Mouse (Mus musculus) neural tube, embryonic 15.5 days (tissue): Measurements from ENCODE around the gene Hdc. TPM values are rescaled to one million over a fixed set of nuclear protein-coding genes. Genes with fewer than 3 reads are reported as not detected.

Source experiments
- ATAC-seq: fragments of 200-750 bp; cut with Nextera tagmentation; 2 replicates; pipeline ENCODE4 v1.8.0; 2017; ENCODE audit warnings: mild to moderate bottlenecking, moderate TSS enrichment, moderate library complexity; ENCODE audit not compliant: low FRiP score
- H3K27ac ChIP-seq: fragments of 300-500 bp; sonication (generic); replicated peaks from 2 replicates; pipeline ENCODE4 v1.5.1; 2015; ENCODE audit warnings: mild to moderate bottlenecking, inconsistent platforms
- H3K27me3 ChIP-seq: fragments of 300-500 bp; sonication (generic); replicated peaks from 2 replicates; pipeline ENCODE4 v1.6.1; 2015; ENCODE audit warnings: inconsistent platforms
- H3K36me3 ChIP-seq: fragments of 300-500 bp; sonication (generic); 2 replicates; pipeline ENCODE4 v1.6.1; 2015; ENCODE audit warnings: inconsistent platforms
- H3K4me1 ChIP-seq: fragments of 300-500 bp; sonication (generic); 2 replicates; pipeline ENCODE4 v1.6.1; 2015; ENCODE audit warnings: inconsistent platforms
- H3K4me2 ChIP-seq: fragments of 300-500 bp; sonication (generic); 2 replicates; pipeline ENCODE4 v1.6.1; 2015; ENCODE audit warnings: inconsistent platforms, mild to moderate bottlenecking, moderate library complexity
- H3K4me3 ChIP-seq: fragments of 300-500 bp; sonication (generic); replicated peaks from 2 replicates; pipeline ENCODE4 v1.5.1; 2015; ENCODE audit warnings: mild to moderate bottlenecking, inconsistent platforms
- H3K9ac ChIP-seq: fragments of 300-500 bp; sonication (generic); replicated peaks from 2 replicates; pipeline ENCODE4 v1.6.1; 2015; ENCODE audit warnings: mild to moderate bottlenecking, inconsistent platforms
- H3K9me3 ChIP-seq: fragments of 300-500 bp; sonication (generic); replicated peaks from 2 replicates; pipeline ENCODE4 v1.6.1; 2016; ENCODE audit warnings: inconsistent platforms
- WGBS: fragments of 180-500 bp; shearing (Covaris S2); methylation state at CpG from one replicate; pipeline ENCODE4 v1.1.7; 2015; ENCODE audit warnings: mixed read lengths; 5-methylcytosine and 5-hydroxymethylcytosine counted together
- polyA plus RNA-seq: library from polyadenylated mRNA; unstranded; fragments of >200 nt; fragmentation: Nextera tagmentation; extraction: Ambion mirVana; gene quantifications from 2 replicates; pipeline ENCODE4 v1.2.1, GENCODE M21; 2015

Gene Hdc
- polyA plus RNA-seq, 1 experiment from 2014 or later = 1.3 TPM

DNA sequence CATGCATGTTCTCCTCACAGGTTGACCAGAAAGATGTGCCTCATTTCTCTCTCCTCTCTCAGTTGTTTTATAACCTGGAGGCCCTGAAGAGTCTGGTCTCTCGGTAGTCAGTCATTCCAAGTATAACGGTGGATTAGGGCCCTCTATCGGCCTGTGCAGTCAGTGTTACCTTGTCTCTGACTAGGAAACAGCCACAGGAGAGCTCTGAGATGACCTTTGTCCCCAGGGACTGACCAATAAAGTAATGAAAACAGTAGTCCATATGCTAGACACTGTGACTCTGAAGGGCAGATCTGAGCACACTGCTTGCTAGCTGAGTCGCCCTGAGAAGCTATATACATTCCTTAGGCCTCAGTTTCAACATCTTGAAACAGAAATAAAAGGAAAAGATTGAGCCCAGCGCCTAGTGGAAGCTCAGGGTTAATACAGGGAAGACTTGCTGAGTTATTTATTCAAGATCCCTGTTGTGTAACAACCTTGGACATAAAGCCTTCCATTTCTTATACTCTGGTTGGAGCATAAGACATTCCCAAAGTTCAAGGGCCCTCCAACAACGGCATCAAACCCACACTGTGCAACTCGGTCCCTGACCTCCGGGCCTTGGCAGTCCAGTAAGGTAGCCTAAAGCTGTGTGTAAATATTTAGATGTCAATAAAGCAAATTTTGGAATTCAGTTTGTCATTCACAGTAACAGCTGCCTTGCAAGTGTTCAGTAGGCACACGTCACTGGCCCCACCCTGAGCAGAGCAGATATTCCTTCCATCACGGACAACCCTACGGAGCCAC lies 43.5 kb downstream of the Hdc start:
- no peak overlapping the region for H3K27ac ChIP-seq
- no peaks in the 10 kb centered on the region for H3K4me1 ChIP-seq
- peaks cover 7% of the 10 kb centered on the region; the same call in 1 of the 2 replicates for H3K36me3 ChIP-seq
- H3K9ac ChIP-seq = no peak overlapping the region
- H3K4me2 ChIP-seq = no peak overlapping the region
- H3K4me3 ChIP-seq = no peak overlapping the region
- peaks cover 4% of the 10 kb centered on the region; the same call in 1 of the 2 replicates for H3K9me3 ChIP-seq
- no peak for ATAC-seq
- no peaks in the 10 kb centered on the region for H3K27me3 ChIP-seq
- 83% methylated on average over 11 of the region's 11 CpGs for WGBS

DNA sequence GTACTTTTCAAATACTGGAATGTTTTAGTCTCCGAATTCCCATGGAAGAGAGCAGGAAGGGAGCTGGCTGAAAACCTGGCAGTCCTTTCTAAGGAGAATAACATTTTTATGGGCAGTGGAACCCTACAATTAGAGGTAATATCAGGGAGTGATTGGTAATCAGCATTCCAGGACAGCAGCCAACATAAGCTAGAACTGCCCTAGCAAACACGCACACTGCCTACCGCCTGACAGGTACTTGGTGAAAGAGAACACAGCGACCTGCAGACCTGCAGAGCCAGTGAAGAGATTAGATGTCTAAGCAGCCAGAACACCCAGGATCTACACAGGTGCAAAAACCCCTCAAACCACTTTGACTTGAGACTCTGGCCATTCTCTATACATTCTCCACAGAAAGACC lies 46.4 kb downstream of the Hdc start:
- 87% methylated on average over 4 of the region's 4 CpGs for WGBS
- Histone ChIP-seq H3K27ac (no peak overlapping the region), H3K36me3 (peaks cover 9% of the 10 kb centered on the region; the same call in 1 of the 2 replicates), H3K9me3 (peaks cover 4% of the 10 kb centered on the region; the same call in 1 of the 2 replicates), H3K4me2 (no peak overlapping the region), H3K4me3 (no peak overlapping the region), H3K4me1 (no peaks in the 10 kb centered on the region), H3K27me3 (no peaks in the 10 kb centered on the region), H3K9ac (no peak overlapping the region)
- no peak for ATAC-seq

DNA sequence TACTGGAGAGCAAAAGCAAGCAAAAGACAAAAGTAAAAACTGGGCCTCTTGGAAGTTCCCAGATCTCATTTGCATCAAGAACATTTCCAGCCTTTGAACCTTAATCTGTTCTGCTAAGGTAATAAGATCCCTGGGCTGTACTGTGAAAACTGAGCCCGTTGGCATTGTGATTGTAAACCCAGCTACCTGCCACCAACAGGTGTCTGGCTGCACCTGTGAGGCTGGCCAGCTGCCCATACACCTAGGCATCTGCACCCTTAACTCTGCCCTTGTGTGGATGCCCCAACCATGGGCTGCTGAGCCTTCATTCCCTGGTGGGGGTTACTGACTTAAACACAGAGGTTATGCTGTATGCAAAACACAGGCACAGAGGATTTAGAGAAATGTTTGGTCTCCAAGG lies 46.9 kb downstream of the Hdc start:
- 67% methylated on average over 1 of the region's 1 CpGs for WGBS
- H3K4me3 ChIP-seq = no peak overlapping the region
- H3K4me1 ChIP-seq = no peaks in the 10 kb centered on the region
- H3K36me3 ChIP-seq = peaks cover 9% of the 10 kb centered on the region; the same call in 1 of the 2 replicates
- no peak overlapping the region for H3K27ac ChIP-seq
- H3K9me3 ChIP-seq = peaks cover 4% of the 10 kb centered on the region; the same call in 1 of the 2 replicates
- ATAC-seq = no peak
- no peak overlapping the region for H3K4me2 ChIP-seq
- no peak overlapping the region for H3K9ac ChIP-seq
- no peaks in the 10 kb centered on the region for H3K27me3 ChIP-seq

DNA sequence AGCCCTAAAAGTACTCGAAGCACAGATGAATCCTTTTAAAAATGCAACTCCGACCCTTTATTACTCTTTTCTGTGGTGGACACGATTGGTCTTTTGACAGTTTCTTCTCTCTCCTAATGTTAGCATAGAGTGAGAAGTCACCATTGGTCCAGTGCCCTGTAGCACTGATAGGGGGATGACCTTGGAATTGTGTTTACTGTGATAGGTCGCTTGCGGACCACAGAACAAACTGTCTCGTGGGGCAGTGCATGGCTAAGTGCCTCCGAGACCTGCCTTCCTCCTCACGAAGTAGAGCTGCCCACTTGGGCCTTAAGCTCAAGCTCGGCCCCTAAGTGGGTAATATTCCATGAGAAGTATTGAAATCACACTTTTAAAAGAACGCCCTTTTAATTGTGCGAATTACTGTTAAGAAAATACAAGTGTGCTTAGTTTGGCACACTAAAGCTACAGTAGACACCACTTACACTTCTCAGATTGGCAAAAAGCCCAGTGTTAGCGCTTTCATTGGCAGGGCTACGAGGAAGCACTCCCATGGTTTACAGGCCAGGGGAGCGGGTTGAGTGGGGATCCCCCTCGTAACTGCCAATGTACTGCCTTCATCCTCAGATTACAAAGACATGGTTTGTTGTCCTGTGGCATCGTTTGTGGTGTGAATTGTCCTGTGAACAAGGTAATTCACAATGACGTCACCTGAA lies 55.5 kb downstream of the Hdc start:
- H3K36me3 ChIP-seq = no peaks in the 10 kb centered on the region
- ATAC-seq = no peak
- 66% methylated on average over 17 of the region's 17 CpGs for WGBS

DNA sequence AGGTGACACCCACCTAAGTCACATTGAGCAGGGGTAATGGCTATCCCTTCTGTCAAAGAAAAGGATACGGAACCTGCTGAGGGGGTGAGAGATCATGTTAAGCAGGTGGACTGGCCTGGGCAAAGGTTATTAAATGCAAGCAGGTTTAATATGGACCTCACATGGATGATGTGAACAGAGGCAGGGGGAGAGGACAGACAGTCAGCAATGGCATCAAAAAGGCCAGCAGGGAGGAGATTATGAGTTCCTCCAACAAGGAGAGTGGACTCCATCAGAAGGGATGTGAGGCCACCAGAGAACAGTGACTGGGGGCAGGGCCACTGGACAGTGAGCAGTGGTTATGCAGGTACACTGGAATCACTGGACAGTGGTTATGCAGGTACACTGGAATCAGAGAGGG lies 59.0 kb downstream of the Hdc start:
- Histone ChIP-seq H3K9ac (no peak overlapping the region), H3K9me3 (no peaks in the 10 kb centered on the region), H3K27me3 (peaks cover 2% of the 10 kb centered on the region; the same call in 1 of the 2 replicates), H3K27ac (no peak overlapping the region), H3K4me2 (no peak overlapping the region), H3K4me1 (no peaks in the 10 kb centered on the region), H3K36me3 (no peaks in the 10 kb centered on the region), H3K4me3 (no peak overlapping the region)
- ATAC-seq = no peak
- 93% methylated on average over 1 of the region's 1 CpGs for WGBS

More for the DNA sequence above, 55.5 kb downstream of the Hdc start:
- Histone ChIP-seq H3K4me2 (no peak overlapping the region), H3K9me3 (no peaks in the 10 kb centered on the region), H3K4me3 (no peak overlapping the region), H3K27me3 (no peaks in the 10 kb centered on the region), H3K27ac (no peak overlapping the region), H3K4me1 (no peaks in the 10 kb centered on the region), H3K9ac (no peak overlapping the region)

DNA sequence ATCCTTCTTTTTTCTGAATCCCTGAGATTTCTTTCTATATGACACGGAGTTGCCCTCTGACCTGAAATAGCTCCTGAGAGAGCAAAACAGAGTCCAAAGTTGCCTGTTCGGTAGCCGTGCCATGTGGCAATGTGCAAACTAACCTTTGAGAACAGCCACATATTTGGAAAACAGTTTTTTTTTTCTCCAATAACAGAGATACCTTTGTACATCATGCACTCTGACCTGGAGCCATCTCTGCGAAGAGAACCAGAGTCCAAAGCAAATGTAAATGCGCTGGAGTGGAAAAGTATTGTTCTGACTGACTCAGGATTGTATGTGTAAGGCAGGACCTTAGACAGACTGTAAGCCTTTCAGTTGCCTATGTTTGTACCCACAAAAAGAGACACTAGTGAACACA lies 63.6 kb downstream of the Hdc start:
- peaks cover 33% of the 10 kb centered on the region for H3K27me3 ChIP-seq
- H3K4me1 ChIP-seq = peaks cover 18% of the 10 kb centered on the region
- no peaks in the 10 kb centered on the region for H3K36me3 ChIP-seq
- ATAC-seq = no peak
- H3K9me3 ChIP-seq = no peaks in the 10 kb centered on the region
- no peak overlapping the region for H3K4me2 ChIP-seq
- no peak overlapping the region for H3K27ac ChIP-seq
- H3K9ac ChIP-seq = no peak overlapping the region
- 83% methylated on average over 5 of the region's 5 CpGs for WGBS
- H3K4me3 ChIP-seq = no peak overlapping the region

DNA sequence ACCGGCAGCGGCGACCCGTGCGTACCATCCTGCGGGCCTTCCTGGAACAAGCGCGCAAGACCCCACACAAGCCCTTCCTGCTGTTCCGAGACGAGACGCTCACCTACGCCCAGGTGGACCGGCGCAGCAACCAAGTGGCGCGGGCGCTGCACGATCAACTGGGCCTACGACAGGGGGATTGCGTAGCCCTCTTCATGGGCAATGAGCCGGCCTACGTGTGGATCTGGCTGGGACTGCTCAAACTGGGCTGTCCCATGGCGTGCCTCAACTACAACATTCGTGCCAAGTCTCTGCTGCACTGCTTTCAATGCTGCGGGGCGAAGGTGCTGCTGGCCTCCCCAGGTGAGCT lies 65.8 kb downstream of the Hdc start:
- H3K4me1 ChIP-seq = peaks cover 18% of the 10 kb centered on the region
- H3K4me3 ChIP-seq = peak overlapping the region; percentile 69
- no peaks in the 10 kb centered on the region for H3K36me3 ChIP-seq
- ATAC-seq = peak; percentile 78
- peak overlapping the region; percentile 61 for H3K27ac ChIP-seq
- H3K27me3 ChIP-seq = peaks cover 33% of the 10 kb centered on the region
- H3K9me3 ChIP-seq = no peaks in the 10 kb centered on the region
- 2% methylated on average over 26 of the region's 26 CpGs for WGBS
- H3K9ac ChIP-seq = peak overlapping the region; percentile 65
- H3K4me2 ChIP-seq = peak overlapping the region; percentile 97

DNA sequence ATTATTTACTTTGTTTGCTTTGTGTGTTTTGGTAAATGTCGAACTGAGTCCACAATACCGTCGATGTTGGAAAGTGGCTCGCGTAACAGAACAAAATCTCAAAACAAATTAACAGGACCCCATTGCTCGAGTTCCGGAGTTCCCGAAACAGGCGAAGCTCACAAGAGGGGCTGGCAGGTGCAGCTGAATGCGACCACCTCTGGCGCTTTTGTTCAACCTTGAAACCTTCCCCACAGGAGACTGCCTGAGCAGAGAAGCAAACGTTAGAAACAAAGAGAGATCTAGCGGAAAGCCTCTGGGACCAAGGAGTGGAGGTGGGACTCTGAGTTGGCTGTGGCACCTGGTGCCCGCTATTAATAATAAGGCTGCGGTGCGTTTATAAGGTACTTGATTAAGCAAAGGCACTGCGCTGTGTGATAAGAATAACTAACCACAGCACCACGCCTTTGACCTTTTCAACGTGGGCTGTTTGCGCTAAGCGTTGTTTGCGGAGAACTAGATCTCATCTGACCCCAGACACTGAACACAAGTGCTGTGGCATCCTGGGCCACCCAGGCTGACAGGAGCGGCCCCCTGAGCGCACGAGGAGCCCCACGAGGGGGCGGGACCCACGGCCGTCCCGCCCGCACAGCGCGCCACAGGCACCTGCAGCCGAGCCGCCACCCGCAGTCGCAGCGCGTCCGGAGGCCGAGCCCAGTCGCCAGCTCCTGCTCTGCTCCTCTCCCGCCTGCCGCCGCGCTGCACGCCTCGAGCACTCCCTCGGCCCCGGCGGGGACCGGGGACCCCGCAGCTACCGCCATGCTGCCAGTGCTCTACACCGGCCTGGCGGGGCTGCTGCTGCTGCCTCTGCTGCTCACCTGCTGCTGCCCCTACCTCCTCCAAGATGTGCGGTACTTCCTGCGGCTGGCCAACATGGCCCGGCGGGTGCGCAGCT lies 66.5 kb downstream of the Hdc start, which contains the start of gene Slc27a2:
Slc27a2 (plus strand) TSS at position 51 of the 934 bp plus-strand sequence.
- Histone ChIP-seq H3K4me1 (peaks cover 18% of the 10 kb centered on the region), H3K9me3 (no peaks in the 10 kb centered on the region), H3K27me3 (peaks cover 33% of the 10 kb centered on the region), H3K9ac (peak within 1 kb of the TSS; percentile 65), H3K4me2 (peak within 1 kb of the TSS; percentile 97), H3K36me3 (no peaks in the 10 kb centered on the region), H3K4me3 (peak within 1 kb of the TSS; percentile 69), H3K27ac (peak within 1 kb of the TSS; percentile 61)
- WGBS = under 1% methylated on average over 61 of the region's 61 CpGs
- ATAC-seq = peak; percentile 87

DNA sequence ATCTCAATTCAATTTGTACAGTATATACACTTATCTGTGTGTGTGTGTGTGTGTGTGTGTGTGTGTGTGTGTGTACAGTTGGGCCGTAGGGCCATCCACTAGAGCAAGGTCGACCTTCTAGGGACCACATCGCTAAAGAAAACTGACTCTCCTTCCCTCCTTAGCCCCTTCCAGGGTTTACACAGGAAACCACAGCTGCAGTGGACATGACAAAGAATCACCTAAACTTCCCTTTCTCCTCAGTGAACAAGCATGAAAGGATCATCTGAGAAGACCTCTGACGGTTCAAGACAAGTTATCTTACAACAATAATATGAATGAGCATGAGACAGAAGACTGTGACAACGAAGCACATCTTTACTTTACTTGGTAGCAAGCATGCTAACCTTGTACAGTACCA lies 67.2 kb downstream of the Hdc start:
- H3K4me1 ChIP-seq = peaks cover 18% of the 10 kb centered on the region
- no peaks in the 10 kb centered on the region for H3K9me3 ChIP-seq
- peak overlapping the region; percentile 69; the same call in 1 of the 2 replicates for H3K4me3 ChIP-seq
- H3K9ac ChIP-seq = no peak overlapping the region
- no peaks in the 10 kb centered on the region for H3K36me3 ChIP-seq
- ATAC-seq = no peak
- peaks cover 33% of the 10 kb centered on the region for H3K27me3 ChIP-seq
- 26% methylated on average over 5 of the region's 5 CpGs for WGBS
- H3K27ac ChIP-seq = no peak overlapping the region
- peak overlapping the region; percentile 97 for H3K4me2 ChIP-seq

DNA sequence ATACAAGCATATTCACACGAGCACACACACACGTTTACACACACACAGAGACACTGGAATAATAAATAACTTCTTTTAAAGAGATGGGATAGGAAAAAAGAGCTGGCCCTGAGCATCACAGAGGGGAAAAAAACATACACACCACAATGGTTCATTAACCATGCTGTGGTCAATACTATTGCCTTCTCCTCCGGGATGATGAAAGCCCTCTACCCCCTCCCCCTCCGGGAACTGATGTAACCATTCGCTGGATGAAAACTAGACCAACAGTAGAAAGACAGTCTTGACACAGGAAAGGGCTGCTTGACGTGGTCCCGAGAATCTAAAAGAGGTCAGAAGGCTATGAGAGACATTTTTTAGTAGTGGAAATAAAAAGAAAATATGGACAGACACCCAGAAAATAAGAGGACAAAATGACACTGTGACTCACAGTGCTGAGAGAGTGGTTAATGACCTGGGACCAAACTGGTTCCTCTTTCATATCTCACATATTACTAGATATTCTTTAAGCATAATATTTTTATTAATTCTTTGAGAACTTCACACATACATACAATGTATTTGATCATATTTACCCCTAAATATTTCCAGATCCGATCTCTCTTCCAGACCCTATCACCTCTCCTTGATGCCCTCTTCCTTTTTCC lies 67.7 kb downstream of the Hdc start:
- H3K9me3 ChIP-seq = no peaks in the 10 kb centered on the region

DNA sequence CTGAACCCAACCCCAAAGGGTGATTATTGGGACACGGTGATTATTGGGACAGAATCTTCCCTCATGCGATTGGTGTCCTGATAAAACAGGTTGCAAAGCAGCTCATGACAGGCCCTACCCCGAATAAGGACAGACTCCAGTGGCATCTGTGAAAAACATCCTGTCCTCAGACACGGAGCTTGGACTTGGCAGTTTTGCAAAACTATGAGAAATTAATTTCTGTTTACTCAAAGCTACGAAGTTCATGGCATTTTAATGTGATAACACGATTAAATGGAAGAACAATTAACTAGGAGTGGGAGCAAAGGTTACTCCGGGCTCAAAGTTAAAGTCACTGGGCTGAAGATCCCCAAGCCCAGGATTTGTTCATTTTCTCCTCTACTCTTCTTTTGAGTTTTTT lies 69.4 kb downstream of the Hdc start:
- Histone ChIP-seq H3K27ac (no peak overlapping the region), H3K27me3 (peaks cover 27% of the 10 kb centered on the region), H3K4me1 (peaks cover 18% of the 10 kb centered on the region), H3K4me2 (no peak overlapping the region), H3K4me3 (no peak overlapping the region), H3K9me3 (no peaks in the 10 kb centered on the region), H3K9ac (no peak overlapping the region), H3K36me3 (no peaks in the 10 kb centered on the region)
- WGBS = 86% methylated on average over 7 of the region's 7 CpGs
- ATAC-seq = no peak

More for the DNA sequence above, 67.7 kb downstream of the Hdc start:
- WGBS = 76% methylated on average over 8 of the region's 8 CpGs
- Histone ChIP-seq H3K4me1 (peaks cover 18% of the 10 kb centered on the region), H3K36me3 (no peaks in the 10 kb centered on the region), H3K27me3 (peaks cover 33% of the 10 kb centered on the region), H3K9ac (no peak overlapping the region), H3K4me3 (no peak overlapping the region), H3K27ac (no peak overlapping the region), H3K4me2 (no peak overlapping the region)
- no peak for ATAC-seq
